Mouse (Mus musculus) C2C12 (cell line): ENCODE data around the gene Emc1.

Experiments
- CTCF ChIP-seq: IDR thresholded peaks from one replicate; pipeline ENCODE4 v1.5.1; 2011; ENCODE audit not compliant: control insufficient read depth, insufficient read depth, insufficient read length
- USF1 ChIP-seq: IDR thresholded peaks from one replicate; pipeline ENCODE4 v1.6.1; 2011; ENCODE audit warnings: low read depth, mild to moderate bottlenecking, control low read depth, moderate library complexity

- TF ChIP-seq CTCF (no peak), USF1 (no peak)
Measured at GRCm38 (mm10) chr4:139400487-139400886, 48.1 kb downstream of the Emc1 start.
